Mouse (Mus musculus) retina, postnatal 7 days (tissue): Measurements from ENCODE around the gene Erp29.
A peak's percentile ranks its signal among the peaks of the same experiment; 100 is the strongest.
"Not testable (repeated sequence)": the region's sequence is repeated elsewhere in the genome, so short reads cannot be mapped to it uniquely, and the experiment has no call there.

Source experiments
- DNase-seq: peaks from one replicate; pipeline ENCODE4 v3.0.0-alpha.2; 2012; ENCODE audit warnings: low read depth, low spot score

Erp29 gene

DNA sequence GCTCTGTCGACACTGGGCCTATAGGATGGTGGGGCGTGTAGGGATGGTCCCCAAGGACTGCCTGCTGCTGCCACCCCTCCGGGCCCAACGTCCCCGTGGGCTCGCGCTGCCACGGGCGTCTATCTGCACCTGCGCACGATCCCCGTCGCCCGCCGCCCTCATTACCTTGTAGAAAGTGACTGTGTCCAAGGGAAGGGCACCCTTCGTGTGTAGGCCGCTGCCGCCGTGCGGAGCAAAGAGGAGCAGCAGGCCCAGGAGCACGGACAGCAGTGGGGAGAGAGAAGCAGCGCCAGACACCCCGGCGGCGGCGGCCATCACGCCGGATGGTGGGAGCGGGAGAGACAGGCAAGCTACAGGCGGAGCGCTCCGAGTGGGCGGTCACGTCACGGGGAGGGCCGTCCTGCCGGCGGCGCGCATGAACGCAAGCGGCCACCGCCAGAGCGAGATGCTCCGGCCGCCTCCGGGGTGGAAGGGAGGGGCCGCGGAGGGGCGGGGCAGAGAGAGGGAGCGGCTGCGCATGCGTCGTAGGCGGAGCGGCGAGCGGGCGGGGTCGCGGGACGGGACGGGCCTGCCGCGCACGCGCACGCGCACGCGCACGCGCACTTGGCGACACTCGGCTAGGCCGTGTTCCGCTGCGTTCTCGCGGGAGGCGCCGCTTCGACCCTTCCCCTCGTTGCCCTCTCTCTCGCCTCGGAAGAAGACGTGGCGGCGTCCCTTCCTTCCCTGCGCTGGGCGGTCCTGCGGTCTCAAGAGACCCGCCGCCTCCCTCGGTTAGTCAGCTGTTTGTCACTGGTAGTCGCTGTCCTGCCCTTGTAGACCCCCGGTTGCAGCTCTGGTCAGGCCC lies at the start of gene Erp29:
Erp29 (minus strand) TSS at position 481 of the 844 bp plus-strand sequence.
- peak; percentile 96 for DNase-seq

DNA sequence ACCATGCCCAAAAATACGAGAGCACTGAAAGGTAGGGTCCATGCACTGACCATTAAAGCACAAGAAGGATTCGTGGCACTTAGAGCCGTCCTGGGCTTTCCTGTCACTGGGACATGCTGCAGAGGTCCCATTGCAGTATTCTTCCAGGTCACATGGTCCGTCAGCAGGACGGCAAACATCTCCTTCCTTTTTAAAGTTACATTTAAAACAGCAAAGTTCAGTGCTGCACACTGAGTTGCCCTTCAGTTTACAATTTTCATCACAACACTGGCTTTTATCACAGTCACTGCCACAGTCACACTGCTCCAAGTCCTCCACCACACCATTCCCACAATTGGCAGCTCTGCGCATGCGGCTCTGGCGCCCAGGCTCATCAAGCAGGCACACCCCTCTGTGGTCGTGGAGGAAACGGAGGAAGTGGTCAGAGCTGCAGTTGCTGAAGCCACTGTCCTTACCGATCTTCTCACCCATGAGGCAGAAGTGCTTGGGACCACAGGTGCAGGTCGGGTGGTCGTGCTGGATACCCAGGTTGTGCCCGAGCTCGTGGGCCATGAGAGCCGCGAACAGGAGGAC lies 49.2 kb upstream of the Erp29 start:
- not testable (repeated sequence) for DNase-seq

DNA sequence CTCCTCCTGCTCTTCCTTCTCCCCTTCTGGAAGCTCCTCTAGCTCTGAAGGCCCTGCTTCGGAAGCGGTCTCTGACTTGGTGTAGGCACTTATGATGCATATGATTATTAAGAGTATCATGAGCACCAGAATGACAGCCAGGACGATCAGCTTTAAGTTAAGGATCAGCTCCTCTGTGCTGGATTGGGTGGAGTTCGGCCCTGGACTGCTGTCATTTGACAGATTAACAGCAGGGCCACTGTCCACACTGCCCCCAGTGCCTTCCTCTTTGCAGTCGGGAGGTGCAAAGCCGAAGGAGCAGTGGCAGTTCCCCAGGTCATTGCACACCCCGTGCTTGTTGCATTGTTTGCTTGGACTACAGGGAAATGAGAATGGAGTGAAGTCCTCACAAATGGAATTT lies 48.4 kb upstream of the Erp29 start:
- no peak for DNase-seq

DNA sequence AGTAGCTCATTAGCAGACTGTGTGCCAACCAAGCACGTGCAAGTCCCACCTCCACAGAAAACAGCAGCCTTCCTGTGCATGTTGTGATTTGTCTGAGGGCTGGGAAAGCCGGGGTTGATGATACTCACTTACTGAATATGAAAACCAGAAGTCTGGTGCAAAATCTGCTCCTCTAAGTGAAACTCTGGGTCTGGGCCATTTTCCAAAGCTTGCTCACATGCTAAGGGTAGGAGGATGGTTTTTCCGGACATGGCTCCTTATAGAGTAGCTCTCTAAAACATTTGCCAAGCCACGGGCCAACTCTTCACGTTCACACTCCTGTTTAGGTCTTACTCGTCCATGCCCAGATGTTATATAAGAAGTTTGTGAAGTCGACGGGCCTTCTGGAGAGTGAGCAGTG lies 41.0 kb upstream of the Erp29 start:
- no peak for DNase-seq

DNA sequence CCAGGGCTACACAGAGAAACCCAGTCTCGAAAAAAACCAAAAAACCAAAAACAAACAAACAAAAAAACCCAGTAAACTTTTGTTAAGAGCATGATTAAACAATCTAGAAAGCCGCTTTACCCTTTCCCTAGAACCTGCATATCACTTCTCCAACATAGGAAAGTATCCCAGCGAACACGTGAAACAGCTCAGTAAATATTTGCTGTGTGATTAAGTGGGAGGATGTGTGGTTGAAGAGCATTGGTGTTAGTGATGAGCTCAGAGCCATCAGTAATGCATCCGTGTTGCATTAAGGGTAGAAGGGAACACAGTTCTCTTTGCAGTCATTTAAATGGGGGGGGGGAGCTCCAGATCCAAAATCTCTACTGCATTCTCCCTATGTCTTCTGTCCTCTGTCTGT lies 32.5 kb upstream of the Erp29 start:
- no peak for DNase-seq

DNA sequence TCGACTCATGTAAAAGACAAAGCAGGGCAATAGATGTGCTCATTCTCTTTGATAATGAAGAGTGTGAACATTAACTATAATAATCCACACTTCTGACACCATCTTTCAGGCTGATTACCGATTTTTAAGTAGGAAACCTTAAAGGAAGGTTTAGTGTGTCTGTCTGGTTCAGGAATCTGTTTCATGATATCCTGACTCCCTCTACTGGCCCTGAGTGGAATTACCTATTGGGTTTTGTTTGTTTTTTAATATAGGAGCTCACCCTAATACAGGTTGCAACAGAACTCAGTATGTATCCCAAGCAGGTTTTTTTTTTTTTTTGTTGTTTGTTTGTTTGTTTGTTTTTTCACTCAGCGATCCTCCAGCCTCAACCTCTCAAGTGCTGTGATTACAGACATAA lies 25.4 kb upstream of the Erp29 start:
- peak; percentile 57 for DNase-seq

DNA sequence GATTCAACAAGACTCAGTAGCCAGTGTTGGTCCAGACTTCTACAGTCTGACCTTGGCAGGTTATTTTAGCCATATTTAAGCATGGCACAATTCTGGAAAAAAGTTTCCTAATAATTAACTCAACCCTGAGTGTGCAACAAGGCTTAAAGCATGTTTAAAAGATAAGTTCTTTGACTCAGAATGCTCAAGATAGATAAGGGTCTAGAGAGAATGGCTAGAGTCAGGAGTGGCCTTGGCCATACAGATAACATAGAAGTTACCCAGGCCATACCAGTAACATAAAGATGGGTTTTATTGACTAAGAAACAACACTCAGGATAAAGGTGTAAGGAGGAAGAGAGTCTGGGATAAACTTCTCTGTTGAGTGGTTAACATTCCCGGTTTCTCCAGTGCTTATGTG lies 23.7 kb upstream of the Erp29 start:
- no peak for DNase-seq

DNA sequence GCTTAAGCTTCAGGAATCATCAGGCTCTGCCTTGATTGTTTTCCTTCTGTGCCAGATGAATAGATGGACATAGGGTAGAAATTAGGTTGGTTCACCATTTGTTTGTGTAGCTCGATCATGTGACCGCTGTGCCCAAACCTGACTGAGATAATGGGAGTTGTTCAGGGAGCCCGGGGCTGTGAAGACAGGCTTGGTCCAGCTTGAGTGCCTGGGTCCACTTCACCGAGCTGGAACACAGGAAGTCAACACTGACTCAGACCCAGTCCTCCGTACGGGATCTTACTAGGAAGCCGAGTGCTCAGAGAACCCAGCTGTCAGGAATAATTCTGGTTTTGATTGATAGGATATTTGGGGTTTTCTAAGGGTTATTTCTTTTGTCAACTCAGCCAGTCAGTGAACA lies 22.3 kb upstream of the Erp29 start:
- no peak for DNase-seq

DNA sequence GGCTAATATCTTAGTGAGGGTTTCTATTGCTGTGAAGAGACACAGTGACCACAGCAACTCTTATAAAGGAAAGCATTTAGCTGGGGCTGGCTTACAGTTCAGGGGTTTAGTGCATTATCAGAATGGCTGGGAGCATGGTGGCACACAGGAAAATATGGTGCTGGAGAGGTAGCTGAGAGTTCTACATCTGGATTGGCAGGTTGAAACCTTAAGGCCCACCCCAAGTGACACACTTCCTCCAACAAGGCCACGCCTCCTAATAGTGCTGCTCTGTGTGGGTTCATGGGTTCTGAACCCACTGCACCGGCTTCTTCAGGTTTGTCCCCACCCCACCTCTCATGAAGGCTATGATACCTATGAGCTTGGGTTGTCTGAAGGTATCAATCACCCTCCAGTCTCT lies 20.1 kb upstream of the Erp29 start:
- DNase-seq = no peak

DNA sequence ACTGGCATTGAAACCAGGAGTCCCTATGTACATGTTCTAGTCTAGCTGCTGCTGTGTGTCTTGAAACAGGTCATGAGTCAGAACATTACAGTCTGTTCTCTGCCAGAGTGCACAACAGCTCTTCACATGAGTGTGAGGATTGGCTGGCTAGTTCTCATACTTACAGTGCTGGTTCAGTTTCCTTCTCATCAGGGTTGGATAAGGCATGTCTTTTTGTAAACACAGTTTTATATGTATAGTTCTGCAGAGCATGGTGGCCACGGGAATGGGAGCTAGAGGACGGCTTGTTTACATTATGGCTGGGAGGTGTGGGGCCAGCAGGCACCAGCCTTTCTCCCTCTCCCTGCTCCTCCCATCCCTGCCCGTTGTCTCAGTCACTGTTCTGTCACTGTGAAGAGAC lies 17.3 kb upstream of the Erp29 start:
- no peak for DNase-seq

DNA sequence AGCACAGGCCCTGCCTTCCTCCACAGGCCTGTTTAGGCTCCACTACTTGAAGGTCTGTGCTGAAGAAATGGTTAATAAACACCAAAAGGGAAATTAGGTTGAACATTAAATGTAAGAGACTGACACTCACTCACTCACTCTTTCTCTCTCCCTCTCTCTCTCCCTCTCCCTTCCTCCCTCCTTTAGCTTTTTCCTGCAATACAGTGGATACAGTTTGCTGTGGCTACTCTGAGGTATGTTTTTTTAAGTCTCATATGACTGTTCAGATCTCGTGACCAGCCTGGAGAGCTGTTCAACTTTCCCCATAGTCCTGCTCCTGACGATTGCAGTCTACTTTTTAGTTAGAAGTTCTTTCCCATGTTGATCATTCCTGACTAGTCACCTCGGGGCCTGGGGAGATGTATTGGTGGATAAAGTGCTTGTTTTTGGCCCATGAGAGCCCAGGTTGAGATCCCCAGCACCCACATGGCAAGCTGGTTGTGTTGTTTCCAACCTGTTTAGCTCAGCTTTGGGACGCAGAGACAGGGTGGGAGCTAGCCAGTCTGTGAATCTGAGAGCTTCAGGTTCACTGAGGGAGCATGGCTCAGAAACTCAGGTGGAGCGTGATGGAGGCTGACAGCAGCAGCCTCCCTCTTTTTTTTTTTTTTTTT lies 11.4 kb upstream of the Erp29 start:
- no peak for DNase-seq

DNA sequence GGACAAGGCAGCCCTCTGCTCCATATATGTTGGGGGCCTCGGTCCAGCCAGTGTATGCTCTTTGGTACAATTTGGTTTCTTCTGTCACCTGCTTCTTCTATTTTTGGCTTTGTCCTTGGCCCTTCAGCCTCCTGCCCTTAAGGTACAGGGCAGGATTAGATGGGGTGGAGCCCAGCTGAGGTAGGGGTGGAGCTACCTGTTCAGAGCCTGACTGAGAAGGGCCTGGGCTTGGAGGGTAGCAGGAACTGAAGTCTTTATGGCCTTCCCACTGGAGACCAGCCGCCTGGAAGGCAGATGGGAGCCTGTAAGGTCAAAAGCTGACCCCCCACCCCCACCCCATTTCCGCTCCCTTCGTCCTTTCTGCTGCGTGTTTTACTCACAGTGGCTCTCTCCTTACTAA lies 10.7 kb upstream of the Erp29 start:
- no peak for DNase-seq

DNA sequence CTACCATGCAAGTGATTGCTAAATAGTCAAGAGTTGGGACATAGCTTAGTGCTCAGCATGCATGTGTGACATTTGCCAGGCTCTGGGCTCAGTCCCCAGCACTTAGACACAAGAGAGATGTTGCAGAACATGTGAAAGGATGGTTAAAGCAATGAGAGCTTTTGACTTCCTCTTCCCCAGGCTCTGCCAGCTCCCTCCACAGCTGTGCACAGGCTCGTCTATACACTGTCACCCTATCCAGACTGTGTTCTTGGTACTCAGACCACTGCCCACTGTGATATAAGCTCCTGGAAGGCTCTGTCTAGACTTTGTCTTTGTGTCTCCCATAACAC lies 9.8 kb upstream of the Erp29 start:
- no peak for DNase-seq

DNA sequence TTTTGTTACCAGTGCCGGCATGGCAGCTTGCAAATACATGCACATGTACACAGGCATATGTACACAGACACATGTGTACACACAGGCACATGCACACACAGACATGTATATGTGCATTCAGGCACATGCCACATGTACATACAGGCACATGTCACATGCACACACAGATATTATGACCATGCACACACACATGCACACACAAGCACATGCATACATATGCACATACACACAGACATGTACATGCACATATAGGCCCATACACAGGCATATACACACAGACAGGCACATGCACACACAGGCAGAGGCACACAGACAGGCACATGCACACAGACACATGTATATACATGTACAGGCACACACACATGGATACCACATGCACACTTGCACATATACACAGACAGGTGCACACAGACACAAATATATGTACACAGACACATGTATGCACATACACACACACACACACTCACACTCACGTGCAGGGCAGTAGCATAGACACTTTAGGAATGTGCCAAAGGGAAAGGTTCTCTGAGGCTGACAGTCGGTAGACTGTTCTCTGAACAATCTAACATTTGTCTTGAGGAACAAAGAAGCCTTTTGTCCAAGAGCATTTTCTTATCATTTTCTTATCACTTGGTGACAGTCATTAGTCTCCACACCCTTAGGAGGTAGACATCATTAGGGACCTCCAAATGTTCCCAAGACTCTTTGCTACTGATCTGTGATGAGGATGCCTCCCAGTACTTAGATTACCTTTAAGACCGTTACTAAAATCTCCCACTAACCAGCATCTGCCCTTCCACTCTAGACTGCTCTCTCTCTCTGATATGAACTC lies 9.2 kb upstream of the Erp29 start:
- DNase-seq = no peak

DNA sequence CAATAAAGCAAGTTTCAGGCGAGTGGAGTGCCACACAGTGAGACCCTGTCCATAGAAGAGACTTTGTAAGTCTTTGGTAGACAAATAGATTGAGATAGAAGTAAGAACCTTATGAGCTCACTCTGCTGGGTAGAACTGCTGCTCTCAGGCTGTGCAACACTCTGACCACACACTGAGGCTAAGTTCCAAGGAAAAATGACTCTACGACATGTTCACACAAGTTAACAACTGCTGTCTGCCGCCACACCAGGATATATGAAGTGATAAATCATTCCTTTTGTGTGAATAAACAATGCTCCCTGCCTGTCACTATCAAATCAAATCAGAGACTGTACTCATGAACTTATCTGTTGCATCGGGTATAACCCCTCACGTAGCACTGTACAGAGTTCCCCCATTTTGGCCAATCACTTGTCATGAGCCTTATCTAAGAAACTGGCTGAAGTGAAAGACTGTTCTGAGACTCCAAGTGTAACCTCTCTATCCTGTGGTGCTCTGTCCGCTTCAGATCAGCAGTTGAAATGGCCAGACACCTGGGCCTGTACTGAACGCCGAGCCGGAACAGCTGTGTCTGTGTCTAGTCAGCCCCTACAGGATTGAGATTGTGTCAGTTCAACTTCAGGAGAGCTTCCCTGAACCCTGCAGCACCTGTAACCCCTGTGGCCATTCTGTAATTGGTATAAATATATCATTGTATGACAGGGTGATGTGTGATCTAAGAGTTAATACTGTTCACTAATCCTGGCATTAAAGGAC lies 3.4 kb upstream of the Erp29 start:
- DNase-seq = no peak

DNA sequence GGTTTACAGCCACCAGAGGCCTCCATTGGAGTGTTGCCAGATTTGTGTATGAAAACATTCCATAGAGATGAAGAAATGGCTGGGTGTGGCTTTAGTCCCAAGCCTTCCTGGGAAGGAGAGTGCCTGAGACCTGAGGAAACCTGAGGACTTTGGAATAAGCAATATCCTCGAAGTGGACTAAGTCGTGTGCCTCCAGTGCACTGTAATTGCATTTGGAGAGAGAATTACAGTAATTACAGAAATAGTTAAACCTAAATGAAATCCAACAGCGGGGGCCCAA lies 2.1 kb upstream of the Erp29 start:
- DNase-seq = no peak

DNA sequence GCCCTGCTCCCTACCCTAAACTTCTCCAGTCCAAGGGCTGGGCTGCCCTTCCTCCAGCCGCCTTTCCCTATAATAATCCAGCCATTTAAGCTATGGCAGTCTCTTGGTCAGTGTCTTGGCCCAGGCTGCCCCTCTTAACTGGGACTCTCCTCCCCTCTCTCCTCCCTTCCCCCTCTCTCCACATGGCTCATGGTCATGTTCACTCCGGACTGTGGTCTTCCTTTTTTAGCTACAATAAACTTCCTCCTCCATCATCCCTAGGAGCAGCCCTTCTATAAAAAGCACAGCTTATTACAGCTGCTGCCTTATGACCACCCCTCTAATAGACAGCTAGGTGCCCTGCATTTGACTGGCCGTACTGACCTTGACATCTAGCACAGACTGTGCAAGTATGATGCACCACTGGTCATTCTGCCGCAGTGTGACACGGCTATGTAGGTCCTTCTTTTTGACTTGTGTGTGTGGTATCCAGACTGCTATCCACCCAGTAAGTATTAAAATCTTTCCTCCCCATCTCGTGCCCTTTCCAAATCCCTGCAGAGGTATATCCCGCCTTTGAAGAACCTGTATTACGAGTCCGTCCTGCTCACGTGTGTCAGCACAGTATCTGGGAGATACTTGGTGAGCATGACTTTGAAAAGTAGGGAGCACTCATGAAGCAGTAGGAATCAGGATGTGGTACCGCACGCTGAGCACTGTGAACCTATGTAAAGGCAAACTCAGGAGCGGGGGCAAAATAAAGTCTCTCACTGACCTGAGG lies 1.6 kb upstream of the Erp29 start:
- DNase-seq = no peak

DNA sequence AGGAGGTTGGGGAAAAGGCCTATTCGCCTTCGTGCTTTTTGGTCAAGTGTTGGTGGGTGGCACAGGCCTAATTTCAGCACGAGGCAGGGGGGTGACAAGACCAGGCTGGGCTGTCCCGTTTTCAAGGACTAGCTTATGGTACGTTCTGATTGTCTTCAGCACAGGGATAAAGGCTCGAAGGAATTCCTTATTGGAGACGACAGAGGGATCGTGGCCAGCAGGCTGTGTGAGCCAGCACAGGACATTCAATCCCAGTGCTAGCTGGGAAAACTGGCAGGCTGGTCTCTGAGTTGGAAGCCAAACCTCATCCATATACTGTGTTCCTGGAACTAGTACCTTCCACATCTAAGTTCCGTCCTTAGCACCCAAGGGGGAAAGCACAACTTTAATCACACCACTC lies 600 bp upstream of the Erp29 start:
- DNase-seq = no peak

DNA sequence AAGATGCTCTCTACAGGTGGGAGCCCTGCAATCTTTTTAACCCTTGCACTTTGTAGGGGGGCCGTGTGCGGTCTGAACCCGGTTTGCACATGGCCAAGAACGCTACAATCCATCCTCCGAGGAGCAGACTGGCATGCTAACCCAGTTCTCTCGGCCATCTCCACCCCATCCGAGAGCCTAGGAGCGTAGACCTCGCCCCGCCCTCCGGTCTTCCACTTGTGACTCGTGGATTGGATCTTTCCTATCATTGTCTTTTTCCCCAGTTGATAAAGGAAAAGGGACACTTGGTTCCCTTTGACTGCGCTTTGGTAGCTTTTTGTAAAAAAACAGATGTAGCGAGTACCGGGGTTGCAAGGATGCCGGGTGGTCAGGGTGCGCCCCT lies 671 bp downstream of the Erp29 start, which contains the start of gene Tmem116:
Tmem116 (plus strand) TSS at position 250 of the 382 bp plus-strand sequence.
- DNase-seq = no peak

DNA sequence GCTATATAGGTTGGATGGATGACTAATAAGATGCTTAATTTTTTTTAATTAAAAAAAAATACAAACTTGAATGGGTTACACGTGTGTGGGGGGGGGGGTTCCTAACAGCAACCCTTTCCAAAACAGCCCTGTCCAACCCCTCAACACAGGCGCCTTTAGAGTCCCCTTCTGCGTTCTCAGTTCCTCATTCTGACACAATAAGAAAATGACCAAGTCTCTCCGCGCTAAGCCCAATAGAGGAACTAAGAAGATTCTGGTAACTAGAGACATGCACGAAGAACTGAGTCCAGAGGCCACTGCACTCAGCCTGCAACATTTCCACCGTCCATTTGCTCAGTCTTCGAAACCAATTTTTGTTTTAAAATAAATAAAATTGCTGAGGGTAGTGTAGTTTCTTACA lies 1.1 kb downstream of the Erp29 start:
- DNase-seq = no peak

DNA sequence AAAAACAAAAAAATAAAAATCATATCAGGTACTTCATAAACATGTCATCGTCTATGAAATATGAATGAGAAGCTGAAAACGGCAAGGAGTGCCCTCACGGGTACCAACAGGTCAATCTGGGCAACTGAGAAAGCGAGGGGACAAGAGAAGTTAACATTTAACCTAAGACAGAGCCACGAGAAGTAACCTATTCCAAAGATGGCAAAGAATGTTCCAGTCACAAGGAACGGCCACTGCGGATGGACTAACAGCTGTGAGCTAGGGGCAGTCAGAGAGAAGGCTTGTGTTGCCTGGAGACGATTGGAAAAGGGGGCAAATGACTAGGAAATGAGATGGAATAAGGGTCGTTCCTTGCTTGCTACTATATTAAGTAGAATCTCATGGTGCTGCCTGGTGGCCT lies 1.8 kb downstream of the Erp29 start:
- no peak for DNase-seq
